Mouse (Mus musculus) heart, adult 2 months (tissue): ENCODE data around the gene Barx2.

Source experiments
- CTCF ChIP-seq: fragments of 200-600 bp; IDR thresholded peaks from 2 replicates; pipeline ENCODE4 v1.8.1; 2022; ENCODE audit warnings: antibody characterized with exemption, mild to moderate bottlenecking, moderate library complexity
- EP300 ChIP-seq: fragments of 200-500 bp; IDR thresholded peaks from 2 replicates; pipeline ENCODE4 v1.6.1; 2011; ENCODE audit warnings: low read depth, low read length, control low read depth; ENCODE audit not compliant: insufficient read depth
- POLR2A ChIP-seq: fragments of 200-500 bp; IDR thresholded peaks from 2 replicates; pipeline ENCODE4 v1.6.1; 2011; ENCODE audit warnings: mild to moderate bottlenecking, low read depth, low read length, control low read depth; ENCODE audit not compliant: insufficient read depth

DNA sequence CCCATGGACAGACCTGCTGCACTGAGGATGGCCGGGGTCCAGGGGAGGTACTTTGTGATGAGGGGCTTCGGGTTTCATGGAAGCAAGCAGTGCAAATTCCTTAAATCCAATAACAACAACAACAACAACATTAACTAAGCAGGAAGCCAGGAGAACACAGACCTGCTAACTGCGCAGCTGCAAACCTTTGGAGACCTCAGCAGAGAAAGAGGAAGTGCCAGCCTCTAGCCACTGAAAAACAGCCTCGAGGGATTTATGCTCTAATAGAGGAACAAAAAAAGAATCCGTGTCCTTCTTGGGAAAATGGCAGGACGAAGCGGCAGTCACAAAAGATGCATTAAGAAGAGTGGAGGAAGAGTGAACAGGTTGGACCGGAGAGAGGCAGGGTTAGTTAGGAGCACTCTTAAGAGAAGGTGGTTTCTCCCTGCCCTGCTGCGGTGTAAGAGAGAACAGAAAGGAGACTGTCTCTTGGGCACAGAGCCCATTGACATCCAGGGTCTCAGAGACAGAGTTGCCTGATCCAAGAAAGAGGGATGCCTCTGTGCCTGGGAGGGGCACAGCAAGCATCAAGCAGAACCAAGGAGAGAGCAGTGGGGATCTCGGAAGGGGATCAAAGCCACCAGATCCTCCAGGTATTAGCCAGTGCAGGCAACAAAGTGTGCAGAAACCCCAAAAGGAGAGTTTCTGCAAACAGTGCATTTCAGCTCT lies 72.0 kb downstream of the Barx2 start:
- TF ChIP-seq POLR2A (no peak), CTCF (no peak), EP300 (no peak)
